Mouse (Mus musculus) bone marrow, adult 2 months (tissue): Measurements from ENCODE around the gene Glp1r.

Source experiments
- CTCF ChIP-seq: fragments of 200-500 bp; IDR thresholded peaks from 2 replicates; pipeline ENCODE4 v1.5.1; 2011; ENCODE audit warnings: low read length, control low read depth; ENCODE audit not compliant: control insufficient read depth, insufficient read depth
- POLR2A ChIP-seq: fragments of 200-500 bp; IDR thresholded peaks from 2 replicates; pipeline ENCODE4 v1.6.1; 2011; ENCODE audit warnings: low read depth, mild to moderate bottlenecking, control low read depth, low read length, borderline replicate concordance; ENCODE audit not compliant: control insufficient read depth

DNA sequence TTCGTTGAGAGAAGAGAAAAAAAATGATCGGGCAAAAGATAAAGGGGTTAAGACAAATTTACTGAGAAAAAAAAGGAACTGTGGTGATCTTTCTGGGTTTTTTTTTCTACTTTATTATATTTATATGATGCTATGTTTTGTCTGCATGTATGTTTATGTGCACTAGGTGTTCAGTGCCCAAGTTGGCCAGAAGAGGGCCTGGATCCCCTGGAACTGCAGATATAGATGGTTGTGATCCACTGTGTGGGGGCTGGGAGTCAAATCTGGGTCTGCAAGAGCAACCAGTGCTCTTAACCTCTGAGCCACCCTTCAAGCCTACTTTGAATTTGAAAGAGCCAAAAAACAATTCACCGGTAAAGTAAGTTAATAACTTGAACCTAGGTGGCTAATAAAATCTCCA lies 21.2 kb upstream of the Glp1r start:
- TF ChIP-seq POLR2A, result no peak
- no peak for TF ChIP-seq CTCF
